Comparison of ENCODE assay signal across 9 mouse cellular contexts in the genomic region with DNA sequence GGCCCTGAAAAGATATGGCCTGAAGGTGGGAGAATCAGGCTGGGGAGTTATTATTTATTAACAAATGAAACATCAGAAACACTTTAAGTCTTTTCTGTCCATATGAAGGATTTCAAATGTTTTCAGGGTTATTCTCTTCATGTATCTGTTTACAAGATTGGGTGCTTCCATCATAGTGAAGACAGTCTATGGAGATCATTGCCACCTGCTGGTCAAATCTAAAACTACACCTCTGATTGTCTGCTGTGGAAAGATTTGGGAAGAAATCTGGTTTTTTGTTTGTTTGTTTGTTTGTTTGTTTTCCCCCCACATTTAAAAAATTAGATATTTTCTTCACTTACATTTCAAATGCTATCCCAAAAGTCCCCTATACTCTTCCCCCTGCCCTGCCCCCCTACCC. TPM values are rescaled to one million over a fixed set of nuclear protein-coding genes. Genes with fewer than 3 reads are reported as not detected.
DNase-seq lines count a peak whose midpoint lies in the region; ATAC-seq lines count a peak whose summit lies in the region.
"Had no signal": no experiment of that assay in that cellular context is flagged by ENCODE, and none has a peak within 500 bp of the region (broad histone marks: within the 10 kb centered on the region; RNA-seq: fewer than 3 reads in every experiment).

No protein-coding gene starts in this region.

- H3K27ac ChIP-seq in forebrain, embryonic 14.5 days (ENCODE audit: low read depth, low read length), result no peak overlapping the region
- H3K27ac ChIP-seq in forebrain, embryonic 16.5 days (ENCODE audit: low read length), result no peak overlapping the region
- no peak overlapping the region for H3K27ac ChIP-seq in midbrain, embryonic 14.5 days (replicated peaks; ENCODE audit: low read depth, low read length)
- no peak overlapping the region for H3K27ac ChIP-seq in midbrain, embryonic 13.5 days
- H3K27ac ChIP-seq in forebrain, embryonic 15.5 days (replicated peaks), result no peak overlapping the region
- H3K27ac ChIP-seq: lung, embryonic 15.5 days had no signal

- H3K4me3 ChIP-seq in forebrain, embryonic 14.5 days (ENCODE audit: low read depth, low read length), result no peak overlapping the region
- no peak overlapping the region for H3K4me3 ChIP-seq in forebrain, embryonic 16.5 days (replicated peaks; ENCODE audit: low read length)
- H3K4me3 ChIP-seq in midbrain, embryonic 14.5 days (replicated peaks; ENCODE audit: low read depth, low read length), result no peak overlapping the region
- H3K4me3 ChIP-seq in midbrain, embryonic 13.5 days (replicated peaks), result no peak overlapping the region
- no peak overlapping the region for H3K4me3 ChIP-seq in forebrain, embryonic 15.5 days
- H3K4me3 ChIP-seq: lung, embryonic 15.5 days had no signal

- H3K4me2 ChIP-seq in forebrain, embryonic 14.5 days (ENCODE audit: low read length), result no peak overlapping the region
- H3K4me2 ChIP-seq in forebrain, embryonic 16.5 days (ENCODE audit: low read length), result no peak overlapping the region
- no peak overlapping the region for H3K4me2 ChIP-seq in midbrain, embryonic 14.5 days (ENCODE audit: low read length)
- no peak overlapping the region for H3K4me2 ChIP-seq in midbrain, embryonic 13.5 days (replicated peaks)
- H3K4me2 ChIP-seq in forebrain, embryonic 15.5 days (replicated peaks), result no peak overlapping the region
- H3K4me2 ChIP-seq: lung, embryonic 15.5 days had no signal

- no peaks in the 10 kb centered on the region for H3K4me1 ChIP-seq in forebrain, embryonic 14.5 days (ENCODE audit: control insufficient read depth, insufficient read depth, low read length)
- H3K4me1 ChIP-seq in forebrain, embryonic 16.5 days (replicated peaks; ENCODE audit: control insufficient read depth, insufficient read depth, low read length), result no peaks in the 10 kb centered on the region
- H3K4me1 ChIP-seq in midbrain, embryonic 14.5 days (ENCODE audit: control insufficient read depth, insufficient read depth, low read length), result no peaks in the 10 kb centered on the region
- H3K4me1 ChIP-seq in midbrain, embryonic 13.5 days (replicated peaks), result 0 out of 2 replicates have a peak, but pooled peaks cover 2% of the 10 kb centered on the region
- no peaks in the 10 kb centered on the region for H3K4me1 ChIP-seq in forebrain, embryonic 15.5 days
- H3K4me1 ChIP-seq: lung, embryonic 15.5 days had no signal

- ATAC-seq in forebrain, embryonic 14.5 days, result no peak
- ATAC-seq in forebrain, embryonic 16.5 days, result no peak
- ATAC-seq in midbrain, embryonic 14.5 days (ENCODE audit: low FRiP score, low TSS enrichment), result no peak
- no peak for ATAC-seq in midbrain, embryonic 13.5 days
- no peak for ATAC-seq in forebrain, embryonic 15.5 days (replicated peaks)

- DNase-seq in forebrain, embryonic 14.5 days (ENCODE audit: low spot score), result peak; percentile 74
- peak; percentile 82 for DNase-seq in midbrain, embryonic 14.5 days
- peak; percentile 60 for DNase-seq in adipocyte (ENCODE audit: low spot score)
- DNase-seq in induced T-regulatory cell, adult 2 months (ENCODE audit: low read depth), result peak; percentile 62
- peak; percentile 35 for DNase-seq in lung, postnatal 25 days (ENCODE audit: low spot score)

- no peaks in the 10 kb centered on the region for H3K36me3 ChIP-seq in forebrain, embryonic 14.5 days (ENCODE audit: control insufficient read depth, insufficient read depth, low read length)
- H3K36me3 ChIP-seq in forebrain, embryonic 16.5 days (ENCODE audit: control insufficient read depth, insufficient read depth), result no peaks in the 10 kb centered on the region
- H3K36me3 ChIP-seq in midbrain, embryonic 14.5 days (ENCODE audit: control insufficient read depth, insufficient read depth, low read length), result no peaks in the 10 kb centered on the region
- no peaks in the 10 kb centered on the region for H3K36me3 ChIP-seq in midbrain, embryonic 13.5 days
- no peaks in the 10 kb centered on the region for H3K36me3 ChIP-seq in forebrain, embryonic 15.5 days
- H3K36me3 ChIP-seq: lung, embryonic 15.5 days had no signal

- no peak overlapping the region for H3K9ac ChIP-seq in forebrain, embryonic 14.5 days (ENCODE audit: low read length)
- no peak overlapping the region for H3K9ac ChIP-seq in forebrain, embryonic 16.5 days (replicated peaks; ENCODE audit: low read depth, low read length)
- no peak overlapping the region for H3K9ac ChIP-seq in midbrain, embryonic 14.5 days (replicated peaks; ENCODE audit: low read length)
- no peak overlapping the region for H3K9ac ChIP-seq in midbrain, embryonic 13.5 days (replicated peaks)
- H3K9ac ChIP-seq in forebrain, embryonic 15.5 days (replicated peaks), result no peak overlapping the region
- H3K9ac ChIP-seq: lung, embryonic 15.5 days had no signal

- H3K9me3 ChIP-seq in forebrain, embryonic 14.5 days (replicated peaks; ENCODE audit: control insufficient read depth, low read length), result no peaks in the 10 kb centered on the region
- H3K9me3 ChIP-seq in forebrain, embryonic 16.5 days (ENCODE audit: control insufficient read depth, low read length), result no peaks in the 10 kb centered on the region
- H3K9me3 ChIP-seq in midbrain, embryonic 14.5 days (ENCODE audit: control insufficient read depth, low read length), result no peaks in the 10 kb centered on the region
- H3K9me3 ChIP-seq in midbrain, embryonic 13.5 days, result no peaks in the 10 kb centered on the region
- no peaks in the 10 kb centered on the region for H3K9me3 ChIP-seq in forebrain, embryonic 15.5 days
- H3K9me3 ChIP-seq: lung, embryonic 15.5 days had no signal

- no peaks in the 10 kb centered on the region for H3K27me3 ChIP-seq in forebrain, embryonic 14.5 days (replicated peaks; ENCODE audit: control insufficient read depth, insufficient read depth, low read length)
- H3K27me3 ChIP-seq in forebrain, embryonic 16.5 days (replicated peaks; ENCODE audit: control insufficient read depth, insufficient read depth, low read length), result no peaks in the 10 kb centered on the region
- H3K27me3 ChIP-seq in midbrain, embryonic 14.5 days (ENCODE audit: control insufficient read depth, insufficient read depth, low read length), result no peaks in the 10 kb centered on the region
- no peaks in the 10 kb centered on the region for H3K27me3 ChIP-seq in midbrain, embryonic 13.5 days
- no peaks in the 10 kb centered on the region for H3K27me3 ChIP-seq in forebrain, embryonic 15.5 days
- H3K27me3 ChIP-seq: lung, embryonic 15.5 days had no signal

RNA-seq across cellular contexts. Expression of a gene that starts 39.5 kb away (rescaled TPM):
- polyA plus RNA-seq in forebrain, embryonic 14.5 days (2014; fragmentation: Nextera tagmentation; extraction: Ambion mirVana), result 0.15 and 0.42 TPM in 2 replicates
- 0.18 and 0.22 TPM in 2 replicates for polyA plus RNA-seq in forebrain, embryonic 16.5 days (2015; fragmentation: Nextera tagmentation; extraction: Ambion mirVana)
- polyA plus RNA-seq in midbrain, embryonic 14.5 days (2014; fragmentation: Nextera tagmentation; extraction: Ambion mirVana), result 0.27 and 0.43 TPM in 2 replicates
- polyA plus RNA-seq in midbrain, embryonic 13.5 days (2015; fragmentation: Nextera tagmentation; extraction: Ambion mirVana), result 0.15 and 0.39 TPM in 2 replicates
- 0.19 and 0.20 TPM in 2 replicates for polyA plus RNA-seq in forebrain, embryonic 15.5 days (2015; fragmentation: Nextera tagmentation; extraction: Ambion mirVana)
